Mouse (Mus musculus): ENCODE data around the gene Gjb3. TPM values are rescaled to one million over a fixed set of nuclear protein-coding genes. Genes with fewer than 3 reads are reported as not detected.

Gene Gjb3
- total RNA-seq (2021) = under 1 TPM in 1 of 2 experiments, not detected in 1; 0.43 TPM

DNA sequence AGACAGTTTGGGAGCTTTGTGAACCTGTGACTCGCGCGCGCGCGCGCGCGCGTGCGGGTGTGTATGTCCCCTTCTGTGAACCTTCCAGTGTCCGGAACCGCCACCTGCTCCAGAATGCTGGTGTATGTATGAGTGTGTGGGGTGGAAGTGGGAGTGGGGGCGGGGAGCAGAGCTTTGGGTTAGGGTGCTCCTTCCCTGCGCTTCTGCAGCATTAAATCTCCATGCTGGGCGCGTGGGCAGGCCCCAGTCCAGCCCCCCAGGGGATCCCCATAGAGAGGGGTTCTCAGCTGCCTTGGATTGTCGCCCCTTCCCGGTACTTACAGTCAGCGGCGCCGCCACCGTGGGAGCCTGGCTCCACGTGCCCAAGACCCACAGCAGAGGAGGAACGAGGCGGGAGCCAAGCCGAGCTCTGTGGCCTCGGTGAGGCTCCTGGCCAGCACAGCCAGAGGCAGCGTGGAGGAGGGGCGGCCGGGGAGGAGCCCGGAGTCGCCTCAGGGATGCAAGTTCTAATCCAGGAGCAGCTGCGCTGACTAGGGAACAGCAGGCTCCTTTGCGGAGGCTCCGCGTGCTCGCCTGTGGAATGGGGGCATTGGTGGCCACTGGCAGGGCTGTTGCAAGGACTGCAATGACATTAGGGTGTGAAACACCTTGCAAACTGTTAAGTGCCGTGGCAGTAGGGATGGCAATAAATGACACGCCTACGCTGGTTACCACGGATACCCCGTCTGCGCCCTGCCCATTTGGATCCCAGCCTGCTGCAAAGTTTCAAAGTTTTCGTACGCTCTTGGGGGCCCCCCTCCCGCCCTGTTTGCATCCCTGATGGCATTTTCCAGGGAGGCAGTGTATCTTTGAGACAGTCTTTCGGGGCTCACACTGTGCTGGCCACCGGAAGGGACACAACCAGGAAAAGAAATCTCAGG is at the start of gene Gjb3:
TSS of gene Gjb3 (minus strand) at position 664 of the 920 bp plus-strand sequence.
- DNase-seq = no peak

DNA sequence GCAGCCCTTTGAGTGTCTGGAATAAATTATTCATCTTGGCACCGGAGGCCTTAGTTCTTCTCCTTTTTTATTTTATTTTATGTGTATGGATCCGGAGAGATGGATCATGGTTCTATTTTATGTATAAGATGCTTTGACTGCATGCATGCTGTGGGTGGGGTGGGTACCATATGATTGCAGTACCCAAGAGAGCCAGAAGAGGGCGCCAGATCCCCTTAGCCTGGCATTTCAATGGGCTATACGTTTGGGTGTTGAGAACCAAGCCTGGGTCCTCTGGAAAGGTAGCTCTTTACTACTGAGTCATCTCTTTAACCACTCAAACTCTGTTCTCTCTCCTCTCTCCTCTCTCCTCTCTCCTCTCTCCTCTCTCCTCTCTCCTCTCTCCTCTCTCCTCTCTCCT is 46.7 kb upstream of the Gjb3 start:
- DNase-seq = no peak

DNA sequence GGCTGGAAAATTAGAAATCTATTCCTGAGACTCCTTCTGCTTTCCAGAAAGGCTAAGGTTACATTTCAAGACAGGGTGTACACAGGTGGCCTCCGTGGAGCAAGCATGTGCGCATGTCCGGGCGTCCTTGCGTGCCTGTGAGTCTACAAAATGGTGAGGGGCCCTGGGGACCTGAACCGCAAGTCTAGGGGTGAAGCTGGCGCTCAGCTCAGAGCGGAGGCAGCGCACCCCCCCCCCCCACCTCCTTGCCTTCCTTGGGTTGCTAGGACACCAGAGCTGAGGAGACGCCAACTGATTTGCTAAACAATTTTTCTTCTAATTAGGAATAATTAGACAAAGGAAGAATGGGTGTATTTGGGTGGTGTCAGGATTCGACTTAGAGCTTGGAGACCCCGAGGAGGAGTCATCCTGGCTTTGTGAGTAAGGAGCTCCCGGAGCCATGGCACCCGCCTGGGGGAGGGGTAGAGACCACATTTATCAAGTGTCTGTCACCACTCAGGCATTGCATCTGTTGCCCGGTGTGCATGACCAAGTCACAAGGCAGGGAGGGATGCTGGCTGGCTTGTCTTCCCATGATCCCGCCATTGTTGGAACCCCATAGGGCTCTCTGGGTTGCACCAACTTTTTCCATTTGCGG is 45.0 kb upstream of the Gjb3 start:
- DNase-seq = no peak

DNA sequence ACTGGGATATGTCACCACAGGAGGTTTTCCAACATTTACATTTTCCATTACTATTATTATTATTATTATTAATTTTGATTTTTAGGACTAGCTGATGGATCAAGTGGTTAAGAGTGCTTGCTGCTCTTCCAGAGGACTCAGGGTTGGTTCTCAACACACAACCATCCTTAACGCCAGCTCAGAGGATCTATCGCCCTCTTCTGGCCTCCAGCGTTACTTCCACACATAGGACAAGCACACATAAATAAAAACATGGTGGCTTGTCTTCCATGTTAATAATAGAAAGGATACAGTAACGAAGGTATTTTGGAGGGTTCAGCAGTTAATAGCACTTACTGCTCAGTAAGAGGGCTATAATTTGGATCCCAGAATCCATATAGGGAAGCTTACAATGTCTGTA is 44.0 kb upstream of the Gjb3 start:
- DNase-seq = no peak

DNA sequence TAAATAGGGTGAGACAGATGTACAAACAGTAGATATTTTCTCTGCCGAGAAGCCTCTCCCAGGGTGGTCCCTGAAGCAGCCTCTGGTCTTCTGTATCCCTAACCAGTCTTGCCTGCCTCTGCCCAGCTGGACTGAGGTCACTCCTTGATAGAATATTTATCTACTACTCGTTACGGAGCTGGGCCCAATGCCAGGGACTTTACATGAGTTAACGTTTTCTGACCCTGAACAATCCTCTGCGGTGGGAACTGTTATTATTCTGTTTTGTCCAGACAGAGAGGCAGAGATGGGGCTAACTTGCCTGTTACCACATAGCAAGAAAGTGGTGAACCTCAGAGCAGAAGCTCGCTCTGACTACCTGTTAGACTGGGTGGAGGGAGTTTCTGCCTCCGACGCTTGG is 42.8 kb upstream of the Gjb3 start:
- peak; percentile 42 for DNase-seq

DNA sequence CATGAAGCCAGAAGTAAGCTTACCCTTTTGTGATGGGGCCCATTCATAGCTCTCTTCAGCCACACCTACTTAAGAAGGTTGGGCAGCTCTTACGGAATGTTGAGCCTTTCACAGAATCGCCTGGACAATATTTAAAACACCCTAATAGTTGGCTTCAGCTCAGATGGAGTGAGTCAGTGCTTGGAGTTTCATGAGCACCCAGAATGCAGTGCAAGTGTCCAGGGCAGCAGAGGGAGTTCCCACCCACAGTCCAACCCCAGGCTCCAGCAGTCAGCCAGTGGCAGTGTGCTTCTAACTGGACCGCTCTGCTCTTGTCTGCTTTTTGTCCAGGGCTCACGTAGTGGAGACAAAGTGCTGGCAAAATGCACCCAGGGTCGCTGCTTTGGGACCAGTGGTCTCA is 40.9 kb upstream of the Gjb3 start:
- peak; percentile 60 for DNase-seq

DNA sequence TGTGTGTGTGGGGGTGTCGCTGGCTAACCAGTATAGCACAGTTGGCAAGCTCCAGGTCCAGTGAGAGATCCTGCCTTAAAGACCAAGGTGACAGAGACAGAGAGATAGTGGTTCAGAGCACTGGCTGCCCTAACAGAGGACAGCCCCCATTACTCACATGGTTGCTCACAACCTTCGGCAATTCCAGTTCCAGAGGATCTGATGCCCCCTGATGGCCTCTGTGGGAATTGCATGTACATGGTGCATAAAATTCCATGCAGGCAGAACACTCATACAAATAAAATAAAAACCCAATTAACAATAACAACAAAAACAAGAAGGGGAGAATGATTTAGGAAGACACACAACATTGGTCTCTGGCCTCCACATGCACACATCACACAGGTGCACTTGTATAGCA is 39.8 kb upstream of the Gjb3 start:
- DNase-seq = no peak

DNA sequence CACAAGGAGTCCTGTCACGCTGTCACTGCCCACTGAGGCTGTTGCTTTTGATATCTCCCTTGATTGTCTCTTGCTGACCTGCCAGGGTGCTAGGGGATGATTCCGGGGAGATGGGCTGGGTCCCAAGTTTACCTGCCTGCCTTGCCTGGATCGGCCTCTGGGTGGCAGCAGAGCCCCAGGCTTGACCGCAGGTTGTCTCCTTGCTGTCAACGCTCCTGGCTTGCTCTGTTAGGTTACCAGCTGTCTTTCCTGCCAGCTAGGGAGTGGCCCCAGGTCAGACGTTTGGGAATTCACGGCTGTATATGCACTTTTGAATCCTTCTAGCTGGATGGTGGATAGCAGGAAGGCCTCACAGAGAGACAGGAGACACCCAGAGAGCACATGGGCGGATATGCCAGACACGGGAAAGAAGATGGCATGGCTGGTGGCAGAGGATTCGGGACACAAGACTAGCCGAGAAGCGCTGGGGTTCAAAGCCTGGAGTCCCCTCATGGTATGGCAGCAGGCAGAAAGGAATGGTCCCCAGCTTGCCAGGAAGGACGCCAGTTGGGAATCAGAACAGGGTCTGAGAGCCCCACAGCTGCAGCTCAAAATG is 37.8 kb upstream of the Gjb3 start:
- DNase-seq = peak; percentile 83

DNA sequence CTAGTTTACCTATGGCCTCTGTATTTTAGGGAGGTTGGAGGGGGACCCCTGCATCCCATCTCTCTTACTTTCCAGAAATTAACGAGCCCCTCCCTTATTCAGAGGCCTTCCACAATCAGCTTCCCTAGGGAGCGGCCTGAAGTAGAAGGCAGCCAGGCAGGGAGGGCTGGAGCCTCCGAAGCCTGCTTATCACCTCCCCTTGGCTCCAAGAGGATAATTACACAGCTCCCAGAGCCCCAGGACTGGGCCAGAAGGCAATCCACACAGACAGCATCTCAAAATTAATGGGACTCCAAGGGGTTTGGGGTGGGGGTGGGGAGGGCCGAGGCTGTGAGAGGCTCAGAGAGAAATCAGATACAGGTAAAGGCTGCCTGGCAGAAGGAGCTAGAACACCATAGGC is 35.2 kb upstream of the Gjb3 start:
- no peak for DNase-seq

DNA sequence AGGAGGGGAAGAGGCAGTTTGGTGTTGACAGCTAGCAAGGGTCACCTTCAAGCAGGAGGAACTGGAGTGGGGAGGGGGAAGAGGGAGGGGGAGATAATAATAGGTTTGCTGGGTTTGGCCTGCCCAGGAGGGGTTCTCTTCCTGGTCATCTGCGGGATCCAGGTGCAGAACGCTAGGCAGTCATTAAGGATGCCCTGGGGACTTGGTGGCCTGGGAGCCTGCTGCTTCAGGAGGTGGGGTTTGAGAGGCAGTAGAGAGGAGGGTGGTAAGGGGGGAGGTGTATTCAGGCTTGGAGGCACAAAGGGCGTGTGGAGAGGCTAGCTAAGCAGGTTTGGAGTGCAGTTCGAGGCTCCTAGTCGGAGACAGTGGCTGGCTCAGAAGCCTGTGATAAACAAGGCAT is 34.8 kb upstream of the Gjb3 start:
- no peak for DNase-seq

DNA sequence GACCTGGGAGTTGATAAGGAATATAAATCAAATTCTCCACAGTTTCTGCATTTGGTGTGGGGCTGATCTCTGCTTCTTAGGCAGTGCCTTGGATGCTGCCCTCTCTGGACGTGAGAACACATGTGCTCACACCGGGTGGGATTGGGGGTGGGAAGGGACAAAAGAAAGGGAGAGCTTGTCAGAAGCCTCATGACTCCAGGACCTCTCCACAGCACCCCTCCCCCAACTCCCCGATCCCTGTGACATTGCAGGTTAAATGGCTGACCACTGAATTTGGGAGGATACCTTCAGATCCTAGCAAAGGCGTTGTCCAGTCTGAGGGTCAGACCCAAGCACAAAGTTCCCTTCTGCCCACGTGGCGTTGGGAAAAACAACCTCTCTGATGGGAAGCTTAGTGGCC is 33.8 kb upstream of the Gjb3 start:
- no peak for DNase-seq

DNA sequence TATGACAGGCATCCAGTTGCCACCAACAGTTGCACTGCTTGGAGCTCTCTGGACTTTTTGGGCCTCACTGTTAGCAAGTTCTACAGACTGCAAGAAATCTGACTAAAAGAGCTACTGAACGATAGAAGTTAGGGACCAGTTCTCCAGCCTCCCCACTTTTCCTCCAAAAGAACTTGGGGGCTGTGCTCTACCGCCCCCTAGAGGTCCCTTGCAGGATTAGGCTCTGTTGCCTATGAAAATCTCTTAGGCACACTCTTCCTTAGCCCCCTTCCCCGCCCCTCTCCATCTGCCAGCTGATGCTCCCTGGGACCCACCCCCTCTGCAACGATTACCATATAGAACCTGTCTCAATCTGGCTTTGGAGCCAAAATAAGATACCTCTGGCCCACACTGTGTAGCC is 32.7 kb upstream of the Gjb3 start:
- DNase-seq = no peak

DNA sequence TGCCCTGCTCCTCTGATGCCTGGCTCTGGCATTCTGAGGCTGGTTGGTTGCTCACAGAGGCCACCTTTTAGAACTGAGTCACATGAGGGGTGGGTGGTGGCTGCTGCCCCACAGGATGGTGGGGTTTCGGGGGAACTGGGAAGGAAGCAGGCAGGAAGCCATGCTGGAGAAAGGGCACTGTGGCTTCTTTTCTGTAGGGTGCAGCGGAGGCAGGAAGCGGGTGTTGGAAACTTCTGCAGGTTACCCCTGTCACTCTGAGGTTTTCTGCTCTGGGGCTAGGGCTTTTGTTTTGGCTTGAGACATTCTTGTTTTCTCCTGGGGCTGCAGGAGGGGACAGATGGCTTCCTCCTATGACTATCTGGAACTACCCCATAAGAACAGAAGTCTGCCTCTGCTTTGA is 31.9 kb upstream of the Gjb3 start:
- DNase-seq = no peak

DNA sequence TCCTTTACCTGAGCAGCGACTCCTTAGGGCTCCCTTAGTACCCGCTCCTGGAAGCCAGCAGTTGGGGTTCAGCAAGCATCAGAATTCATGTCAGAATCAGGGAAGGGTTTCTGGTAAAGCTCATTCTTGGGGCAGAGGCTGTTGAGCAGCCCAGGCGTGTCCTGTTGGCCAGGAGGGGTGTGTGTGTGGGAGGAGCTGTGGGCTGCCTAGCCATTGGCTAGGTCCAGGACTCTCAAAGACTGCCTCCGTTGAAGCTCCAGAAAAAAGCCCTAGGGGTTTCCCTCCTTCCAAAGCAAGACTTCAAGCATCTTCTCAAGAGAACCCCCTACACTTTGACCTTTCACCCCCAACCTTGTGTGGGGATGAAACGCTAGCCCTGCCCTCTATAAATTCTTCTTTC is 27.4 kb upstream of the Gjb3 start, which contains the start of gene Gjb5:
TSS of gene Gjb5 (minus strand) at position 164 of the 400 bp plus-strand sequence.
- no peak for DNase-seq

DNA sequence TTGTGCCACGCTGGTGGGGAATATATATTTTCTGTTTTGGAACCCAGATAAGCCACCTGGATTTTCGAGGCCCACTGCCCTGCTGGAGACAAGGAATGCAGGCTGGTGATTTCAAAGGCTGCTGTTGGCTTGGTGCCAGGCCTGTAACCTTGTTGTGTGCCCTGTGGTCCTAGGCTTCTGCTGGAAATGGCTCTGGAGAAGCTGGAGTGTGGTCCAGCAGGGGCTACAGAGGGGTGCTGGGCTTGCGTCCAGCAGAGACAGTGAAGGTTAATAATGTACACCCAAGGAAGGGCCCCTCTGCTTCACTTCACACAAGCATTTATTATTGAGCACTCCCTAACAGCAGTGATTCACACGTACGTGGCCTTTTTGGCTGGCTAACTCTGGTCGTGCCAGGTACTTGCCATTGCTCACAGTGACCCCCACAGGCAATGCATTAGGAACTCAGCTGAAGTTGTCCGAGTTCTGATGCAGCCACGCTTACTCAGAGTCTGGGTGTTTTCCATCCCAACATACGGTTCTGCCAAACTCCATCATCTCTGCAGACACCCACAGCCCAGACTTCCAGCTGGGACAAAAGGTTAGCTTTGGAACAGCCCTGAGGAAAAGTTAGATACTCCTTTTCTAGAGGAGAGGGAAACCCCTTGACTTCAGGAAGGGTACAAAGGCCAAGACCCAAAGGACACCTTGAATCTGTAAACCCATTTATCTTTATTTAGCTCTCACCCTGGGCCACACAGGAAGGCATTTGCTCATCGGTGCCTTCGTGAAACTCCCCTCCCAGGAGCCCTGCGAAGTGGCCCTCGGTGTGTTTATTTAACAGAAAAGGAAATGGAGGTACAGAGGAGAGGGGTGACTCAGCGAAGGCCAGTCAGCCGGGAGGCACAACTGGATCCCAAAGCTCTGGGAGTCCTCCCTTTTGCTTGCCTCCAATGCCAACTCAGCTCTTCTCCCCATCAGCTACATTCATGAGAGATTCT is 24.2 kb upstream of the Gjb3 start:
- peak; percentile 60 for DNase-seq

DNA sequence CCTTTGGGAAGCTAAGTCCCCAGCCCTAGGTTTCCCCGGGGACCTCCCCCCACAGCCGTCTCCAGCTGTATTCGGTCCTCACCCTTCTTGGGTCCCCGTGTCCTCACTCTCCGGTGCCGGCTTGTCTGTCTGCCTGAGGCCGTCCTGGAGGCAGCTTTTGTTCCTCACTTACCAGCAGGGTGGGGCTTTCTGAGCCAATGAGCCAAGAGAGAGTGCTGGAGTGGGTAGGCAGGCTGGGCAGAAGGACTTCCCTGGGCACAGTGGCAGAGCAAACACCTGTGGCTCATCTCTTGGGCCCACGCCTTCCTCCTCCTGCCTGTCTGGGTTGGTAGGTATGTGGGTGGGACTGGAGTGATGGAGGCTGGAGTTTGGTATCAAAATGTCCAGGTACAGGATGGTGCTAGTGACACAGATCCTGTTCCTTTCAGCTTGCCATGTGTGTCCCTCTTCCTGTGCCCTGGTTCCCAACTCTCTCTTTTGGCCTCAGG is 23.4 kb upstream of the Gjb3 start, which contains the start of gene Gjb4:
TSS of gene Gjb4 (minus strand) at position 131 of the 488 bp plus-strand sequence.
- DNase-seq = no peak

DNA sequence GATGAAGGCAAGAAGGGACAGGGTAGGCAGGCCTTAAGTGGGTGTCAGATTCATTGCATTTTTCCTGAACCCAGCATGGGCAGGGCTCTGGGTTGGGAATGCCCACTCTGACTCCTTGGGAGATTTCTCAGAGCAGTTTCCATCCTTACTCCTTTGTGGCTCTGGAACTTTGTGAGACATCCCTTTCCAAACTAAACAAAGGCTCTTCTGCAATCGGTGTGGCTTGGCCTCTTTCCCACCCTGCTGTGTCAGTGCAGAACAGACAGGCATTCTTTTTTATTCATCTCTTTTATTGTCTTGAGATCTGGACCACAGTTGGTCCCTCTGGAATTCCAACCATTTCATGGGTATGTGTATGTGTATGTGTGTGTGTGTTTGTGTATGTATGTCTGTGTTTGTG is 21.9 kb upstream of the Gjb3 start:
- peak; percentile 31 for DNase-seq

DNA sequence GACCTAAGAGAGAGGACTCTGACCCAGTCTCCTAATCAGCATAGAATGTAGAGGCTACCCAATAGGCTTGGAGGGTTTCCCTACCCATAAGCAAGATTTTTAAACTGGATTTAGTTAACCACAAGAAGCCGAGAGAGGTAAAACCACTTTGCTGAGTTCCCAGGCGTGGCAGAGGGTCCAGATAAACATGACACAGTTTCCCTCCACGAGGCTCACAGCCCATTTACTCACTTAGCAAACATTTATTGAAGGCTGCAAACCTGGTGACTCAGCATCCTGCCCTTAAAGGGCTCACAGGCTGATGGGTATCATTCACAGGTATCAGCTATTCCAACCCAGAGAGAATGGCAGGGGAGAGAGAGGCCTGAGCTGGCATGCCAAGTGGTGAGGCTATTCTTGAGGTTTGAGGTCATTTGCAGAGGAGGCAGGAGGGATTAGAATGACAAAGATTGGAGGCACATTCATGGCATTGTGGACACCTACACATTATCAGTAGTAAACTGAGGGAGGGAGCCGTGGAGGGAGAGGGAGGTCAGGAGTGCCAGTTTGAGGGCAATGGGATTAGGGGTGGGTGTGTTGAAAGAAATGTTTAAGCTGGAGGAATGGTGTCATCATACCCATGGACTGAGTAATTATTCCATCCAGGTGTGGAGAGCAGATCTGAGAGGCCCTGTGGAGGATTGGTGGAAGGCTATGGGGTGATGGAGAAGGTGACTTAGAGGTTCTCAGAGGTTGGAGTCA is 19.1 kb upstream of the Gjb3 start:
- DNase-seq = no peak

DNA sequence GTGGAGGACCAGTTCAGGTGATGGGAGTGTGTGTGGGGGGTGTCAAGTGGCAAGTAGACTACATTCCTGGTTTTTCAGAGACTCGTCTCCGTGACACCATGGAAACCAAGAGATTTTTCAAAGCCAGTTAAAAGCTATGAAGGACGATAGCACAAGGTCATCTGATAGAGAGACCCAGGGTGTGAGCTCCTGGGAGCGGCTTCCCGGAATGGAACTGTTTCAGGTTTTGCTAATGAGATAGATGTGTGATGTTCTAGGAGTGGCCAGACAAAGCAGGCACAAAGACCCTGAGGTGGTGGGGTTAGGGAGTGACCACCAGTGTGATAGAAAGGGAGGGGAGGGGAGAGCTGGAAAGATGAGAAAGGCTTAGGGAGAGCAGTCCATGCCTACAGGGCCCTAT is 14.4 kb upstream of the Gjb3 start:
- no peak for DNase-seq

DNA sequence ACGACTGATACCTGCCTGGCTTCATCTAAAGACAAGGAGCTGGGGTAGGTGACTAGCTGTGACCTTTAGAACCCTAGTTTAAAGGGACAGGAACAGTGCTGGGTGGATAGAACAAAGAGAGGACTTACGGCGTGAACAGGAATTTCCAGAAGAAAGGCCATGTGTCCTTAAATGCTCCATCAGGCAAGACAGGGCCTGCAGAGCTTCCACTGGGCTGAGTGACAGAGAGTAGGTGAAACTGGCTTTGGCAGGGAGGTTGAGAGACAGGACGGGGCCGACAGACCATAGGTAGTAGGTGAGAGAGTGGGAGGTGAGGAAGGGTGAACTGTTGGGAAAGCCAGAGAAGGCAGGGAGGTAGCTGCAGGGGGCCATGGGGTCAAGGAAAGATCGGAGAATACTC is 10.7 kb upstream of the Gjb3 start:
- no peak for DNase-seq

DNA sequence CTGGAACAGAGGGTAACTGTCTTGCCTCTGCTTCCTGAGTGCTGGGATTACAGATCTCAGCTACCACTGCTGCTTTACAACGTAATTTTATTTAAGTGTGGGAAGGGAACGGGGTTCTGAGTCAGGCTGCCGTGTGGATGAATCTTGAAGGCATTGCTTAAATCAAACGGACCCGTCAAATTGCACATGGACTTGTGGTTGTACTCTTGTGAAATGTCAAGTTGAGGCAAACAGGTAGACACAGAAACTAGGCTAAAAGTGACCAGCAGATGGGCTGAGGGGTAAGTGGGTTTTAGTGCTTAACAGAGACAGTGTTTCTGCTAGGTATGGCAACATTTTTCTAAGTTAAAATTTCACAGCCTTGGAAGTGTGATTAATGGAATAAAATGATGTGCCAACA is 7.0 kb upstream of the Gjb3 start:
- DNase-seq = no peak

Measured in heart, postnatal 4 days (tissue).